Mouse (Mus musculus) frontal cortex, adult (tissue): ENCODE data around the gene Timm13.

Source experiments
- ATAC-seq: cut with Nextera tagmentation; 2 replicates; pipeline ENCODE4 v1.9.2; 2017; ENCODE audit warnings: mild to moderate bottlenecking, moderate library complexity, mixed read lengths; ENCODE audit not compliant: low TSS enrichment

Timm13 gene

GRCm38 (mm10) chr10:80932700-80933420, 32.1 kb upstream of the Timm13 start:
- no peak for ATAC-seq

- ATAC-seq: no peak
Measured at GRCm38 (mm10) chr10:80932206-80932605, 31.4 kb upstream of the Timm13 start.

GRCm38 (mm10) chr10:80931695-80932094, 30.9 kb upstream of the Timm13 start:
- no peak for ATAC-seq

- no peak for ATAC-seq
Measured at GRCm38 (mm10) chr10:80931153-80931671, 30.4 kb upstream of the Timm13 start.

- ATAC-seq: no peak
Measured at GRCm38 (mm10) chr10:80930361-80931152, 29.8 kb upstream of the Timm13 start.

- no peak; the same call in none of the 2 replicates for ATAC-seq
Measured at GRCm38 (mm10) chr10:80929299-80930226, 28.8 kb upstream of the Timm13 start, which contains the start of gene Gadd45b. Gene Gadd45b, plus strand, starts transcription at chr10:80930073.

- peak; percentile 58 for ATAC-seq
Measured at GRCm38 (mm10) chr10:80928586-80929298, 28.0 kb upstream of the Timm13 start.

GRCm38 (mm10) chr10:80925472-80925871, 24.7 kb upstream of the Timm13 start:
- no peak for ATAC-seq

GRCm38 (mm10) chr10:80921923-80922322, 21.2 kb upstream of the Timm13 start:
- ATAC-seq: no peak

- peak; percentile 94 for ATAC-seq
Measured at GRCm38 (mm10) chr10:80917779-80918434, 17.1 kb upstream of the Timm13 start, which contains the start of gene Lmnb2. Gene Lmnb2, minus strand, starts transcription at chr10:80918245.

- ATAC-seq: peak; percentile 1; the same call in 1 of the 2 replicates
Measured at GRCm38 (mm10) chr10:80917336-80917778, 16.6 kb upstream of the Timm13 start.

- no peak for ATAC-seq
Measured at GRCm38 (mm10) chr10:80915736-80916135, 15.0 kb upstream of the Timm13 start.

GRCm38 (mm10) chr10:80915260-80915659, 14.5 kb upstream of the Timm13 start:
- ATAC-seq: no peak

- ATAC-seq: no peak
Measured at GRCm38 (mm10) chr10:80914253-80914656, 13.5 kb upstream of the Timm13 start.

GRCm38 (mm10) chr10:80913364-80914011, 12.7 kb upstream of the Timm13 start:
- ATAC-seq: no peak

- ATAC-seq: no peak
Measured at GRCm38 (mm10) chr10:80911891-80912290, 11.1 kb upstream of the Timm13 start.

GRCm38 (mm10) chr10:80911354-80911753, 10.6 kb upstream of the Timm13 start:
- no peak for ATAC-seq

GRCm38 (mm10) chr10:80909375-80910162, 8.8 kb upstream of the Timm13 start:
- no peak for ATAC-seq

- ATAC-seq: no peak
Measured at GRCm38 (mm10) chr10:80904709-80905108, 3.9 kb upstream of the Timm13 start.
